Mouse (Mus musculus) heart, embryonic 10.5 days (tissue): Measurements from ENCODE around the gene Rab3b. TPM values are rescaled to one million over a fixed set of nuclear protein-coding genes. Genes with fewer than 3 reads are reported as not detected.

Source experiments
- DNase-seq: peaks from one replicate; pipeline ENCODE4 v3.0.0-alpha.2; 2017; ENCODE audit warnings: low spot score
- H3K27ac ChIP-seq: fragments of 300-500 bp; sonication (generic); 2 replicates; pipeline ENCODE4 v1.5.1; 2016; ENCODE audit warnings: mild to moderate bottlenecking
- H3K27me3 ChIP-seq: fragments of 300-500 bp; sonication (generic); 2 replicates; pipeline ENCODE4 v1.6.1; 2016; ENCODE audit warnings: mild to moderate bottlenecking; ENCODE audit not compliant: poor library complexity, insufficient read depth, severe bottlenecking
- H3K36me3 ChIP-seq: fragments of 300-500 bp; sonication (generic); 2 replicates; pipeline ENCODE4 v1.6.1; 2016; ENCODE audit warnings: mild to moderate bottlenecking, moderate library complexity
- H3K4me1 ChIP-seq: fragments of 300-500 bp; sonication (generic); 2 replicates; pipeline ENCODE4 v1.6.1; 2016; ENCODE audit warnings: mild to moderate bottlenecking
- H3K4me3 ChIP-seq: fragments of 300-500 bp; sonication (generic); 2 replicates; pipeline ENCODE4 v1.5.1; 2016; ENCODE audit warnings: mild to moderate bottlenecking, moderate library complexity
- H3K9me3 ChIP-seq: fragments of 300-500 bp; sonication (generic); 2 replicates; pipeline ENCODE4 v1.6.1; 2016; ENCODE audit warnings: mild to moderate bottlenecking, moderate library complexity
- WGBS: fragments of 180-500 bp; shearing (Covaris S2); methylation state at CpG from one replicate; pipeline ENCODE4 v1.1.7; 2016; 5-methylcytosine and 5-hydroxymethylcytosine counted together
- polyA plus RNA-seq: library from polyadenylated mRNA; unstranded; fragments of >200 nt; fragmentation: Nextera tagmentation; extraction: Ambion mirVana; gene quantifications from 2 replicates; pipeline ENCODE4 v1.2.1, GENCODE M21; 2016

Gene Rab3b
- polyA plus RNA-seq, 1 experiment from 2014 or later, result 15.7 TPM

GRCm38 (mm10) chr4:108847715-108848504, 31.0 kb upstream of the Rab3b start, which contains the start of gene Kti12:
Gene Kti12, plus strand, starts transcription at chr4:108847785.
- peaks cover 8% of the 10 kb centered on the region; the same call in 1 of the 2 replicates for H3K36me3 ChIP-seq
- DNase-seq, result peak; percentile 93
- peak within 1 kb of the TSS; percentile 87 for H3K27ac ChIP-seq
- peaks cover 18% of the 10 kb centered on the region for H3K4me1 ChIP-seq
- no peaks in the 10 kb centered on the region for H3K27me3 ChIP-seq
- under 1% methylated on average over 77 of the region's 77 CpGs for WGBS
- H3K9me3 ChIP-seq, result no peaks in the 10 kb centered on the region
- peak within 1 kb of the TSS; percentile 84 for H3K4me3 ChIP-seq

GRCm38 (mm10) chr4:108848505-108848848, 30.4 kb upstream of the Rab3b start, which contains the start of gene A730015C16Rik:
Gene A730015C16Rik, minus strand, starts transcription at chr4:108848619.
- H3K36me3 ChIP-seq, result peaks cover 12% of the 10 kb centered on the region; the same call in 1 of the 2 replicates
- H3K4me1 ChIP-seq, result peaks cover 18% of the 10 kb centered on the region
- H3K27me3 ChIP-seq, result no peaks in the 10 kb centered on the region
- H3K9me3 ChIP-seq, result no peaks in the 10 kb centered on the region
- H3K27ac ChIP-seq, result peak within 1 kb of the TSS; percentile 87
- H3K4me3 ChIP-seq, result peak within 1 kb of the TSS; percentile 84
- DNase-seq, result peak; percentile 78
- 8% methylated on average over 20 of the region's 20 CpGs for WGBS

GRCm38 (mm10) chr4:108866806-108867205, 12.1 kb upstream of the Rab3b start:
- no peak overlapping the region for H3K4me3 ChIP-seq
- peaks cover 20% of the 10 kb centered on the region for H3K36me3 ChIP-seq
- H3K9me3 ChIP-seq, result no peaks in the 10 kb centered on the region
- no peak for DNase-seq
- H3K27ac ChIP-seq, result no peak overlapping the region
- WGBS, result 70% methylated on average over 7 of the region's 7 CpGs
- no peaks in the 10 kb centered on the region for H3K27me3 ChIP-seq
- H3K4me1 ChIP-seq, result no peaks in the 10 kb centered on the region

GRCm38 (mm10) chr4:108869730-108870374, 9.0 kb upstream of the Rab3b start:
- peak; percentile 83 for DNase-seq
- Histone ChIP-seq H3K9me3 (no peaks in the 10 kb centered on the region), H3K4me1 (no peaks in the 10 kb centered on the region), H3K27ac (no peak overlapping the region), H3K4me3 (no peak overlapping the region), H3K36me3 (no peaks in the 10 kb centered on the region), H3K27me3 (no peaks in the 10 kb centered on the region)
- WGBS, result 33% methylated on average over 10 of the region's 10 CpGs

- H3K27ac ChIP-seq, result no peak overlapping the region
- 0 out of 2 replicates have a peak, but pooled peaks cover 3% of the 10 kb centered on the region for H3K4me1 ChIP-seq
- H3K27me3 ChIP-seq, result no peaks in the 10 kb centered on the region
- H3K4me3 ChIP-seq, result no peak overlapping the region
- H3K9me3 ChIP-seq, result no peaks in the 10 kb centered on the region
- DNase-seq, result no peak
- no peaks in the 10 kb centered on the region for H3K36me3 ChIP-seq
- 84% methylated on average over 5 of the region's 5 CpGs for WGBS
These were observed 5.1 kb upstream of the Rab3b start for GRCm38 (mm10) chr4:108873746-108874145.

GRCm38 (mm10) chr4:108877901-108878300, 962 bp upstream of the Rab3b start:
- Histone ChIP-seq H3K27me3 (peaks cover 11% of the 10 kb centered on the region; the same call in 1 of the 2 replicates), H3K27ac (no peak overlapping the region), H3K4me1 (peaks cover 13% of the 10 kb centered on the region), H3K9me3 (no peaks in the 10 kb centered on the region), H3K4me3 (no peak overlapping the region), H3K36me3 (no peaks in the 10 kb centered on the region)
- WGBS, result 76% methylated on average over 6 of the region's 6 CpGs
- DNase-seq, result no peak

GRCm38 (mm10) chr4:108883815-108884214, 5.0 kb downstream of the Rab3b start:
- Histone ChIP-seq H3K9me3 (no peaks in the 10 kb centered on the region), H3K4me3 (no peak overlapping the region), H3K27ac (no peak overlapping the region), H3K36me3 (no peaks in the 10 kb centered on the region), H3K27me3 (peaks cover 11% of the 10 kb centered on the region; the same call in 1 of the 2 replicates), H3K4me1 (peaks cover 13% of the 10 kb centered on the region)
- no peak for DNase-seq
- 35% methylated on average over 13 of the region's 13 CpGs for WGBS

GRCm38 (mm10) chr4:108887456-108887855, 8.6 kb downstream of the Rab3b start:
- DNase-seq, result no peak
- Histone ChIP-seq H3K4me1 (peaks cover 3% of the 10 kb centered on the region; the same call in 1 of the 2 replicates), H3K4me3 (no peak overlapping the region), H3K9me3 (no peaks in the 10 kb centered on the region), H3K36me3 (no peaks in the 10 kb centered on the region), H3K27ac (no peak overlapping the region), H3K27me3 (no peaks in the 10 kb centered on the region)
- 78% methylated on average over 4 of the region's 4 CpGs for WGBS

GRCm38 (mm10) chr4:108890876-108891275, 12.0 kb downstream of the Rab3b start:
- no peak for DNase-seq
- Histone ChIP-seq H3K27me3 (no peaks in the 10 kb centered on the region), H3K4me3 (no peak overlapping the region), H3K4me1 (no peaks in the 10 kb centered on the region), H3K36me3 (no peaks in the 10 kb centered on the region), H3K27ac (no peak overlapping the region), H3K9me3 (no peaks in the 10 kb centered on the region)
- WGBS, result 76% methylated on average over 6 of the region's 6 CpGs

GRCm38 (mm10) chr4:108900421-108900820, 21.6 kb downstream of the Rab3b start:
- H3K27ac ChIP-seq, result no peak overlapping the region
- WGBS, result 79% methylated on average over 7 of the region's 7 CpGs

GRCm38 (mm10) chr4:108902886-108903285, 24.0 kb downstream of the Rab3b start:
- DNase-seq, result no peak
- H3K27ac ChIP-seq, result no peak overlapping the region
- peaks cover 30% of the 10 kb centered on the region for H3K4me1 ChIP-seq
- H3K27me3 ChIP-seq, result no peaks in the 10 kb centered on the region
- 85% methylated on average over 9 of the region's 9 CpGs for WGBS
- no peak overlapping the region for H3K4me3 ChIP-seq
- H3K9me3 ChIP-seq, result no peaks in the 10 kb centered on the region
- no peaks in the 10 kb centered on the region for H3K36me3 ChIP-seq

More at GRCm38 (mm10) chr4:108900421-108900820, 21.6 kb downstream of the Rab3b start:
- Histone ChIP-seq H3K4me3 (no peak overlapping the region), H3K27me3 (no peaks in the 10 kb centered on the region), H3K4me1 (peaks cover 9% of the 10 kb centered on the region; the same call in 1 of the 2 replicates), H3K36me3 (no peaks in the 10 kb centered on the region), H3K9me3 (no peaks in the 10 kb centered on the region)
- no peak for DNase-seq

GRCm38 (mm10) chr4:108903346-108903745, 24.5 kb downstream of the Rab3b start:
- Histone ChIP-seq H3K4me1 (peaks cover 32% of the 10 kb centered on the region), H3K27ac (no peak overlapping the region), H3K4me3 (no peak overlapping the region), H3K36me3 (no peaks in the 10 kb centered on the region), H3K9me3 (no peaks in the 10 kb centered on the region), H3K27me3 (no peaks in the 10 kb centered on the region)
- no peak for DNase-seq
- WGBS, result 87% methylated on average over 9 of the region's 9 CpGs

- Histone ChIP-seq H3K4me3 (no peak overlapping the region), H3K27ac (no peak overlapping the region), H3K36me3 (no peaks in the 10 kb centered on the region), H3K27me3 (no peaks in the 10 kb centered on the region), H3K4me1 (peaks cover 28% of the 10 kb centered on the region), H3K9me3 (no peaks in the 10 kb centered on the region)
- DNase-seq, result no peak
- WGBS, result 53% methylated on average over 6 of the region's 6 CpGs
These were observed 25.2 kb downstream of the Rab3b start for GRCm38 (mm10) chr4:108904076-108904475.
